Mouse (Mus musculus): Measurements from ENCODE around the gene Ints6l.

DNA sequence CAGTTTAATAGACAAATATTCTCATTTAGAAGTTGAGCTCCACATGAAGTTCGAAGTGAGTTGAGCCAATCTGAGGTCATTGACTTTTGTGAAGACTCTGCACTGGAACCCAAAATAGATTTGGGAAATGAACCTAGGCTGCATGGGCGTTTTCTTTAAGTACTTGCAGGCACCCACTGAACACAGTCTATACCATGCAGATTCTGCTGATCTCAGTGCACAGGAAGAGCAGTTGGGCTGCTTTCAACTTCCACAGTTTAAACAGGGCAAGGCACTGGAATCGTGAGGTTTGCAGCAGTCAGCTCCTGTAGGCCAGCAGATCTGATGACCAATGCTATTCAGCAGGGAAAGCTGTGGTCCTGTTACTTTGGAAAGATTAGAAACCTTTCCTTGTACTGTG lies 38.4 kb upstream of the Ints6l start:
- no peak for TF ChIP-seq POLR2A (IDR thresholded peaks at IDR 0.05; ENCODE audit: control insufficient read depth, extremely low read depth, insufficient read depth, low read length, poor library complexity)
- TF ChIP-seq CTCF (IDR thresholded peaks at IDR 0.05; ENCODE audit: borderline replicate concordance, control insufficient read depth, extremely low read depth, insufficient read depth, low read length, poor library complexity) = no peak

All from thymus, adult 2 months (tissue).